Mouse (Mus musculus) cortical plate, adult 2 months (tissue): ENCODE data around the gene Rad23a. TPM values are rescaled to one million over a fixed set of nuclear protein-coding genes. Genes with fewer than 3 reads are reported as not detected.
A peak's percentile ranks its signal among the peaks of the same experiment; 100 is the strongest.

Source experiments
- H3K27ac ChIP-seq: fragments of 200-500 bp; 2 replicates; pipeline ENCODE4 v1.5.1; 2012; ENCODE audit warnings: low read length, control low read depth, inconsistent platforms; ENCODE audit not compliant: insufficient read depth
- H3K4me1 ChIP-seq: fragments of 200-500 bp; 2 replicates; pipeline ENCODE4 v1.6.1; 2011; ENCODE audit warnings: low read length; ENCODE audit not compliant: control insufficient read depth, insufficient read depth
- H3K4me3 ChIP-seq: fragments of 200-500 bp; 2 replicates; pipeline ENCODE4 v1.5.1; 2011; ENCODE audit warnings: mild to moderate bottlenecking, low read length, control low read depth; ENCODE audit not compliant: insufficient read depth
- POLR2A ChIP-seq: fragments of 200-500 bp; IDR thresholded peaks from 2 replicates; pipeline ENCODE4 v1.6.1; 2011; ENCODE audit warnings: mild to moderate bottlenecking, low read length, control low read depth; ENCODE audit not compliant: insufficient read depth; ENCODE audit errors: extremely low read depth
- polyA plus RNA-seq: library from polyadenylated mRNA; depleted of rRNA; stranded (reverse); fragments of >200 nt; gene quantifications from 2 replicates; pipeline ENCODE4 v1.2.3, GENCODE M21; 2012; rRNA removed

Rad23a gene
- polyA plus RNA-seq, 1 experiment, result 84.7 TPM

DNA sequence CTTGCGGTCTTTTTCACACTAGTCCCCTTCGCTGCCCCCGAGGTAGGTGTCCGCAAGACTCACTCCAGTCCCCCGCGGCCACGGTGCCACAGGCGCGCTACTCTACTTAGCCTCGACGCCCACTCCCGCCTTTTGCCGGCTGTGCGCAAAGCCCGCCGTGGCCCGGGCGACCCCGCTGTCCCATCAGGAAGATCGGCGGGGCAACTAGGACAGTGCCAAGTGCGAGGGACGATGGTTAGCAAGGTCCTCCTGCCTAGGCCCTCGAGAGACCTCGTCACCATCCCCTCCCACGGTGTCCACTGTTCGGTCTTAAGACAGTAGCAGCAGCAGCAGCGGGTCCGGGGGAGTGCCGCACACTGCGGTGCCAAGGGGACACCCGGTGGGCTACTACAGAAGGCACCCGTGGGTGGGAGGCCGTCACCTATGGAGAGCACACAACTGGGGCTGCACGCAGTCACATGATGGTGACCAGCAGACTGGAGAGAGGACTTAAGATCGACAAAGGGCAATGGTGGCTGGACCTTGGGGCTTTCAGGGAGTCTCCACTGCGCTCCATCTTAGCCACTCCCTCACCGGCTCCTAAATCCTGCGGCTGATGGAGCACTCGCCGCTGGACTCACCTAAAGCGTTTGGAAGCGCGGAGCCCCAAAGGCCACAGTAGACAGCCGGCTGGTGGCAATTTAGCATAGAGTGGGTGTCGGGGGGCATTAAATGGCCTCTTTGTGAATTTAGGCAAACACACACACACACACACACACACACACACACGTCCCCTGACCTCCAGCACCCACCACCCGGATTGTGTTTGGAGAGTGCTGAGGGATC is 55.6 kb downstream of the Rad23a start:
- H3K4me1 ChIP-seq, result peaks cover 25% of the 10 kb centered on the region
- TF ChIP-seq POLR2A, result no peak
- H3K4me3 ChIP-seq, result peak overlapping the region; percentile 38
- H3K27ac ChIP-seq, result peak overlapping the region; percentile 97

Other genes starting within 250 kb of the Rad23a start
- gene Ier2, start 177.8 kb downstream of the Rad23a start, polyA plus RNA-seq, result 9.6 and 13.4 TPM in 2 replicates
- 145 and 185 TPM in 2 replicates for gene Trmt1, start 154.4 kb downstream of the Rad23a start, polyA plus RNA-seq
- gene Nacc1, start 152.8 kb downstream of the Rad23a start, polyA plus RNA-seq, result 86.5 and 86.7 TPM in 2 replicates
- gene Lyl1, start 139.2 kb downstream of the Rad23a start, polyA plus RNA-seq, result 3.3 and 3.4 TPM in 2 replicates
- 0.30 and 0.42 TPM in 2 replicates for gene G430095P16Rik, start 117.7 kb downstream of the Rad23a start, polyA plus RNA-seq
- gene Nfix, start 40.3 kb downstream of the Rad23a start, polyA plus RNA-seq, result 82.8 and 89.1 TPM in 2 replicates
- gene Dand5, start 17.8 kb downstream of the Rad23a start, polyA plus RNA-seq, result 14.9 and 16.0 TPM in 2 replicates
- 26.0 and 31.2 TPM in 2 replicates for gene Gadd45gip1, start 9.1 kb downstream of the Rad23a start, polyA plus RNA-seq
- gene Calr, start 6.3 kb upstream of the Rad23a start, polyA plus RNA-seq, result 437 and 467 TPM in 2 replicates
- gene Farsa, start 16.3 kb upstream of the Rad23a start, polyA plus RNA-seq, result 58.7 and 60.4 TPM in 2 replicates
- 3.7 and 4.2 TPM in 2 replicates for gene Syce2, start 31.4 kb upstream of the Rad23a start, polyA plus RNA-seq
- gene Gcdh, start 53.3 kb upstream of the Rad23a start, polyA plus RNA-seq, result 81.5 and 91.9 TPM in 2 replicates
- gene Klf1, start 61.3 kb upstream of the Rad23a start, polyA plus RNA-seq, result 0.23 and 0.35 TPM in 2 replicates
- gene Dnase2a, start 67.9 kb upstream of the Rad23a start, polyA plus RNA-seq, result 6.1 and 6.7 TPM in 2 replicates
- gene Mast1, start 96.7 kb upstream of the Rad23a start, polyA plus RNA-seq, result 76.0 and 79.7 TPM in 2 replicates
- 6.0 and 6.1 TPM in 2 replicates for gene Rtbdn, start 106.3 kb upstream of the Rad23a start, polyA plus RNA-seq
- not detected in 2 replicates for gene Gm49661, start 128.8 kb upstream of the Rad23a start, polyA plus RNA-seq
- gene Prdx2, start 128.9 kb upstream of the Rad23a start, polyA plus RNA-seq, result 287 TPM in 2 replicates
- gene Rnaseh2a, start 129.1 kb upstream of the Rad23a start, polyA plus RNA-seq, result 37.3 and 37.7 TPM in 2 replicates
- gene Junb, start 138.1 kb upstream of the Rad23a start, polyA plus RNA-seq, result 57.5 and 81.7 TPM in 2 replicates
- gene Hook2, start 149.9 kb upstream of the Rad23a start, polyA plus RNA-seq, result 15.6 and 19.2 TPM in 2 replicates
- gene Best2, start 173.9 kb upstream of the Rad23a start, polyA plus RNA-seq, result not detected in 2 replicates
- 267 and 268 TPM in 2 replicates for gene Asna1, start 184.6 kb upstream of the Rad23a start, polyA plus RNA-seq
- 118 and 119 TPM in 2 replicates for gene Trir, start 186.2 kb upstream of the Rad23a start, polyA plus RNA-seq
- 110 and 112 TPM in 2 replicates for gene Tnpo2, start 196.2 kb upstream of the Rad23a start, polyA plus RNA-seq
- gene Fbxw9, start 219.4 kb upstream of the Rad23a start, polyA plus RNA-seq, result 45.1 and 45.8 TPM in 2 replicates
- not detected in 2 replicates for gene Gm5741, start 227.3 kb upstream of the Rad23a start, polyA plus RNA-seq
- gene Dhps, start 231.1 kb upstream of the Rad23a start, polyA plus RNA-seq, result 70.6 and 74.6 TPM in 2 replicates
- gene Wdr83os, start 240.1 kb upstream of the Rad23a start, polyA plus RNA-seq, result 120 and 139 TPM in 2 replicates
- 54.7 and 56.4 TPM in 2 replicates for gene Wdr83, start 240.6 kb upstream of the Rad23a start, polyA plus RNA-seq
- gene Man2b1, start 242.6 kb upstream of the Rad23a start, polyA plus RNA-seq, result 49.2 and 50.1 TPM in 2 replicates